Mouse (Mus musculus) intestine, embryonic 15.5 days (tissue): ENCODE measurements at regions not wholly inside any gene's neighbourhood (a gene's known extent, or its start where the extent isn't known, plus 50 kb on each side); places are given as distances from the start of the nearest gene placed in this dataset.

Experiments used
- ATAC-seq: fragments of 200-750 bp; cut with Nextera tagmentation; 2 replicates; pipeline ENCODE4 v1.8.0; 2017; ENCODE audit warnings: moderate TSS enrichment, moderate library complexity
- H3K27ac ChIP-seq: fragments of 300-500 bp; sonication (generic); 2 replicates; pipeline ENCODE4 v1.5.1; 2015; ENCODE audit warnings: mild to moderate bottlenecking, inconsistent platforms
- H3K27me3 ChIP-seq: fragments of 300-500 bp; sonication (generic); replicated peaks from 2 replicates; pipeline ENCODE4 v1.6.1; 2015; ENCODE audit warnings: inconsistent platforms
- H3K36me3 ChIP-seq: fragments of 300-500 bp; sonication (generic); 2 replicates; pipeline ENCODE4 v1.6.1; 2015; ENCODE audit warnings: inconsistent platforms
- H3K4me1 ChIP-seq: fragments of 300-500 bp; sonication (generic); replicated peaks from 2 replicates; pipeline ENCODE4 v1.6.1; 2015; ENCODE audit warnings: inconsistent platforms
- H3K4me2 ChIP-seq: fragments of 300-500 bp; sonication (generic); replicated peaks from 2 replicates; pipeline ENCODE4 v1.6.1; 2015; ENCODE audit warnings: mild to moderate bottlenecking, inconsistent platforms
- H3K4me3 ChIP-seq: fragments of 300-500 bp; sonication (generic); replicated peaks from 2 replicates; pipeline ENCODE4 v1.5.1; 2015; ENCODE audit warnings: inconsistent platforms
- H3K9ac ChIP-seq: fragments of 300-500 bp; sonication (generic); 2 replicates; pipeline ENCODE4 v1.6.1; 2015; ENCODE audit warnings: inconsistent platforms
- H3K9me3 ChIP-seq: fragments of 300-500 bp; sonication (generic); 2 replicates; pipeline ENCODE4 v1.6.1; 2016; ENCODE audit warnings: inconsistent platforms
- WGBS: fragments of 180-500 bp; shearing (Covaris S2); methylation state at CpG from one replicate; pipeline ENCODE4 v1.1.7; 2015; 5-methylcytosine and 5-hydroxymethylcytosine counted together

- 83% methylated on average over 21 of the region's 21 CpGs for WGBS
Measured at GRCm38 (mm10) chr13:71053361-71054264, 212.0 kb upstream of the Adamts16 start.

GRCm38 (mm10) chr13:71050646-71051045 is 209.0 kb upstream of the Adamts16 start:
- 26% methylated on average over 13 of the region's 13 CpGs for WGBS
- no peaks in the 10 kb centered on the region for H3K36me3 ChIP-seq
- H3K4me3 ChIP-seq = no peak overlapping the region
- ATAC-seq = no peak
- no peaks in the 10 kb centered on the region for H3K4me1 ChIP-seq
- H3K9me3 ChIP-seq = no peaks in the 10 kb centered on the region
- peak overlapping the region; percentile 31 for H3K4me2 ChIP-seq
- no peaks in the 10 kb centered on the region for H3K27me3 ChIP-seq
- H3K9ac ChIP-seq = no peak overlapping the region
- no peak overlapping the region for H3K27ac ChIP-seq

More at GRCm38 (mm10) chr13:71053361-71054264, 212.0 kb upstream of the Adamts16 start:
- H3K4me3 ChIP-seq = no peak overlapping the region
- no peak for ATAC-seq
- no peak overlapping the region for H3K9ac ChIP-seq
- no peaks in the 10 kb centered on the region for H3K9me3 ChIP-seq
- H3K4me1 ChIP-seq = no peaks in the 10 kb centered on the region
- H3K27me3 ChIP-seq = no peaks in the 10 kb centered on the region
- H3K27ac ChIP-seq = no peak overlapping the region
- no peaks in the 10 kb centered on the region for H3K36me3 ChIP-seq
- H3K4me2 ChIP-seq = no peak overlapping the region

GRCm38 (mm10) chr13:71036000-71036399 is 194.4 kb upstream of the Adamts16 start:
- no peaks in the 10 kb centered on the region for H3K9me3 ChIP-seq
- H3K36me3 ChIP-seq = no peaks in the 10 kb centered on the region
- no peak overlapping the region for H3K4me3 ChIP-seq
- no peak overlapping the region for H3K4me2 ChIP-seq
- WGBS = 88% methylated on average over 8 of the region's 8 CpGs
- no peak for ATAC-seq
- no peaks in the 10 kb centered on the region for H3K4me1 ChIP-seq
- H3K27ac ChIP-seq = no peak overlapping the region
- no peak overlapping the region for H3K9ac ChIP-seq
- no peaks in the 10 kb centered on the region for H3K27me3 ChIP-seq

- Histone ChIP-seq H3K27ac (no peak overlapping the region), H3K4me1 (no peaks in the 10 kb centered on the region), H3K27me3 (no peaks in the 10 kb centered on the region), H3K4me2 (no peak overlapping the region), H3K9me3 (no peaks in the 10 kb centered on the region), H3K9ac (no peak overlapping the region), H3K36me3 (no peaks in the 10 kb centered on the region), H3K4me3 (no peak overlapping the region)
- 77% methylated on average over 13 of the region's 13 CpGs for WGBS
- no peak for ATAC-seq
Measured at GRCm38 (mm10) chr13:71034926-71035687, 193.5 kb upstream of the Adamts16 start.

GRCm38 (mm10) chr13:71008216-71008615 is 166.6 kb upstream of the Adamts16 start:
- WGBS = 27% methylated on average over 3 of the region's 3 CpGs
- Histone ChIP-seq H3K4me3 (no peak overlapping the region), H3K4me2 (no peak overlapping the region), H3K4me1 (no peaks in the 10 kb centered on the region), H3K36me3 (no peaks in the 10 kb centered on the region), H3K9ac (no peak overlapping the region), H3K27me3 (peaks cover 6% of the 10 kb centered on the region; the same call in 1 of the 2 replicates), H3K27ac (no peak overlapping the region), H3K9me3 (no peaks in the 10 kb centered on the region)
- no peak for ATAC-seq

- Histone ChIP-seq H3K4me1 (no peaks in the 10 kb centered on the region), H3K27me3 (peaks cover 6% of the 10 kb centered on the region; the same call in 1 of the 2 replicates), H3K27ac (no peak overlapping the region), H3K9me3 (no peaks in the 10 kb centered on the region), H3K36me3 (no peaks in the 10 kb centered on the region), H3K9ac (no peak overlapping the region), H3K4me2 (no peak overlapping the region), H3K4me3 (no peak overlapping the region)
- WGBS = 14% methylated on average over 1 of the region's 1 CpGs
- ATAC-seq = peak; percentile 56; the same call in 1 of the 2 replicates
Measured at GRCm38 (mm10) chr13:71006117-71006516, 164.5 kb upstream of the Adamts16 start.

GRCm38 (mm10) chr13:71003517-71003916 is 161.9 kb upstream of the Adamts16 start:
- Histone ChIP-seq H3K4me2 (no peak overlapping the region), H3K4me1 (no peaks in the 10 kb centered on the region), H3K27me3 (peaks cover 6% of the 10 kb centered on the region; the same call in 1 of the 2 replicates), H3K4me3 (no peak overlapping the region), H3K36me3 (no peaks in the 10 kb centered on the region), H3K9ac (no peak overlapping the region), H3K27ac (no peak overlapping the region), H3K9me3 (no peaks in the 10 kb centered on the region)
- no peak for ATAC-seq
- WGBS = 52% methylated on average over 3 of the region's 3 CpGs

- Histone ChIP-seq H3K4me2 (no peak overlapping the region), H3K27ac (no peak overlapping the region), H3K36me3 (no peaks in the 10 kb centered on the region), H3K27me3 (no peaks in the 10 kb centered on the region), H3K9ac (no peak overlapping the region), H3K9me3 (no peaks in the 10 kb centered on the region), H3K4me3 (no peak overlapping the region), H3K4me1 (no peaks in the 10 kb centered on the region)
- WGBS = 6% methylated on average over 2 of the region's 2 CpGs
- ATAC-seq = 0 out of 2 replicates have a peak, but pooled peaks have one; percentile 39
Measured at GRCm38 (mm10) chr13:71001278-71001677, 159.7 kb upstream of the Adamts16 start.

GRCm38 (mm10) chr13:71000422-71001008 is 158.9 kb upstream of the Adamts16 start:
- H3K36me3 ChIP-seq = no peaks in the 10 kb centered on the region
- H3K9me3 ChIP-seq = no peaks in the 10 kb centered on the region
- H3K4me3 ChIP-seq = no peak overlapping the region
- H3K9ac ChIP-seq = no peak overlapping the region
- H3K27ac ChIP-seq = no peak overlapping the region
- H3K27me3 ChIP-seq = no peaks in the 10 kb centered on the region
- no peak overlapping the region for H3K4me2 ChIP-seq
- no peak for ATAC-seq
- 71% methylated on average over 5 of the region's 5 CpGs for WGBS
- H3K4me1 ChIP-seq = no peaks in the 10 kb centered on the region

GRCm38 (mm10) chr13:70993522-70993921 is 151.9 kb upstream of the Adamts16 start:
- WGBS = 59% methylated on average over 1 of the region's 1 CpGs
- ATAC-seq = no peak
- Histone ChIP-seq H3K4me3 (no peak overlapping the region), H3K9ac (no peak overlapping the region), H3K36me3 (no peaks in the 10 kb centered on the region), H3K4me2 (no peak overlapping the region), H3K27ac (no peak overlapping the region), H3K27me3 (no peaks in the 10 kb centered on the region), H3K4me1 (no peaks in the 10 kb centered on the region), H3K9me3 (no peaks in the 10 kb centered on the region)

GRCm38 (mm10) chr13:70989999-70990645 is 148.5 kb upstream of the Adamts16 start:
- Histone ChIP-seq H3K36me3 (no peaks in the 10 kb centered on the region), H3K27me3 (no peaks in the 10 kb centered on the region), H3K4me1 (no peaks in the 10 kb centered on the region), H3K4me3 (no peak overlapping the region), H3K27ac (no peak overlapping the region), H3K9ac (no peak overlapping the region), H3K4me2 (no peak overlapping the region), H3K9me3 (no peaks in the 10 kb centered on the region)
- no peak for ATAC-seq
- 86% methylated on average over 10 of the region's 10 CpGs for WGBS

- no peak overlapping the region for H3K27ac ChIP-seq
- H3K9ac ChIP-seq = no peak overlapping the region
- no peak overlapping the region for H3K4me3 ChIP-seq
- no peaks in the 10 kb centered on the region for H3K9me3 ChIP-seq
- ATAC-seq = no peak
- no peak overlapping the region for H3K4me2 ChIP-seq
- WGBS = 94% methylated on average over 1 of the region's 1 CpGs
- no peaks in the 10 kb centered on the region for H3K27me3 ChIP-seq
- H3K36me3 ChIP-seq = no peaks in the 10 kb centered on the region
- no peaks in the 10 kb centered on the region for H3K4me1 ChIP-seq
Measured at GRCm38 (mm10) chr13:70979344-70979743, 137.7 kb upstream of the Adamts16 start.
